Mouse (Mus musculus) embryonic fibroblast, embryonic 13.5 days (primary cell): ENCODE data around the gene Slc29a1. TPM values are rescaled to one million over a fixed set of nuclear protein-coding genes. Genes with fewer than 3 reads are reported as not detected.

Experiments
- H3K27ac ChIP-seq: 2 replicates; pipeline ENCODE4 v1.5.1; 2012; ENCODE audit warnings: low read length, control low read depth, inconsistent platforms; ENCODE audit not compliant: insufficient read depth
- H3K4me1 ChIP-seq: 2 replicates; pipeline ENCODE4 v1.6.1; 2011; ENCODE audit warnings: low read length; ENCODE audit not compliant: control insufficient read depth, insufficient read depth
- H3K4me3 ChIP-seq: 2 replicates; pipeline ENCODE4 v1.5.1; 2011; ENCODE audit warnings: mild to moderate bottlenecking, control low read depth, low read length; ENCODE audit not compliant: insufficient read depth
- CTCF ChIP-seq: IDR thresholded peaks from 2 replicates; pipeline ENCODE4 v1.5.1; 2011; ENCODE audit warnings: mild to moderate bottlenecking, control low read depth, low read length, moderate library complexity, borderline replicate concordance; ENCODE audit not compliant: insufficient read depth
- POLR2A ChIP-seq: IDR thresholded peaks from 2 replicates; pipeline ENCODE4 v1.6.1; 2011; ENCODE audit warnings: low read depth, mild to moderate bottlenecking, control low read depth, low read length, moderate library complexity
- polyA plus RNA-seq: library from polyadenylated mRNA; stranded (reverse); fragments of >200 nt; gene quantifications from 2 replicates; pipeline ENCODE4 v1.2.4, GENCODE M21; 2011; ENCODE audit warnings: low read depth; ENCODE audit not compliant: missing spikeins, insufficient read length

Gene Slc29a1
- polyA plus RNA-seq, 1 experiment, result 90.3 TPM

GRCm38 (mm10) chr17:45582188-45582587, 17.2 kb downstream of the Slc29a1 start:
- no peak overlapping the region for H3K27ac ChIP-seq
- no peak overlapping the region for H3K4me3 ChIP-seq

GRCm38 (mm10) chr17:45581567-45581983, 17.8 kb downstream of the Slc29a1 start:
- Histone ChIP-seq H3K4me3 (no peak overlapping the region), H3K4me1 (peaks cover 5% of the 10 kb centered on the region), H3K27ac (no peak overlapping the region)
- TF ChIP-seq CTCF, result peak; percentile 30; the same call in 1 of the 2 replicates
- no peak for TF ChIP-seq POLR2A

More at GRCm38 (mm10) chr17:45582188-45582587, 17.2 kb downstream of the Slc29a1 start:
- TF ChIP-seq POLR2A, result no peak
- TF ChIP-seq CTCF, result no peak
- peaks cover 5% of the 10 kb centered on the region for H3K4me1 ChIP-seq

- H3K4me1 ChIP-seq, result peaks cover 5% of the 10 kb centered on the region
- TF ChIP-seq CTCF (no peak), POLR2A (no peak)
- H3K27ac ChIP-seq, result no peak overlapping the region
- no peak overlapping the region for H3K4me3 ChIP-seq
These were observed 18.4 kb downstream of the Slc29a1 start for GRCm38 (mm10) chr17:45580958-45581477.

GRCm38 (mm10) chr17:45579554-45579953, 19.9 kb downstream of the Slc29a1 start:
- Histone ChIP-seq H3K27ac (no peak overlapping the region), H3K4me3 (no peak overlapping the region), H3K4me1 (peaks cover 3% of the 10 kb centered on the region)
- no peak for TF ChIP-seq POLR2A
- TF ChIP-seq CTCF, result no peak

GRCm38 (mm10) chr17:45578843-45579242, 20.6 kb downstream of the Slc29a1 start:
- H3K4me3 ChIP-seq, result no peak overlapping the region
- TF ChIP-seq CTCF, result no peak
- TF ChIP-seq POLR2A, result no peak
- no peak overlapping the region for H3K27ac ChIP-seq
- 0 out of 2 replicates have a peak, but pooled peaks cover 2% of the 10 kb centered on the region for H3K4me1 ChIP-seq

GRCm38 (mm10) chr17:45578242-45578641, 21.2 kb downstream of the Slc29a1 start:
- Histone ChIP-seq H3K4me3 (no peak overlapping the region), H3K4me1 (0 out of 2 replicates have a peak, but pooled peaks cover 2% of the 10 kb centered on the region), H3K27ac (no peak overlapping the region)
- TF ChIP-seq POLR2A (no peak), CTCF (no peak)

GRCm38 (mm10) chr17:45575123-45575897, 24.1 kb downstream of the Slc29a1 start:
- TF ChIP-seq CTCF, result no peak
- no peak for TF ChIP-seq POLR2A
- H3K27ac ChIP-seq, result no peak overlapping the region
- peaks cover 6% of the 10 kb centered on the region; the same call in 1 of the 2 replicates for H3K4me1 ChIP-seq
- no peak overlapping the region for H3K4me3 ChIP-seq

GRCm38 (mm10) chr17:45574129-45574761, 25.2 kb downstream of the Slc29a1 start:
- TF ChIP-seq CTCF (no peak), POLR2A (no peak)
- peaks cover 11% of the 10 kb centered on the region; the same call in 1 of the 2 replicates for H3K4me1 ChIP-seq
- peak overlapping the region; percentile 72 for H3K27ac ChIP-seq
- H3K4me3 ChIP-seq, result peak overlapping the region; percentile 61

GRCm38 (mm10) chr17:45573780-45574123, 25.7 kb downstream of the Slc29a1 start:
- Histone ChIP-seq H3K4me3 (peak overlapping the region; percentile 61), H3K4me1 (peaks cover 11% of the 10 kb centered on the region; the same call in 1 of the 2 replicates), H3K27ac (peak overlapping the region; percentile 72)
- TF ChIP-seq POLR2A, result peak; percentile 45; the same call in 1 of the 2 replicates
- no peak for TF ChIP-seq CTCF

- H3K4me1 ChIP-seq, result peaks cover 11% of the 10 kb centered on the region; the same call in 1 of the 2 replicates
- TF ChIP-seq POLR2A, result peak; percentile 99
- TF ChIP-seq CTCF, result no peak
- peak within 1 kb of the TSS; percentile 96 for H3K27ac ChIP-seq
- H3K4me3 ChIP-seq, result peak within 1 kb of the TSS; percentile 93
These were observed 26.2 kb downstream of the Slc29a1 start, which contains the start of gene Hsp90ab1 for GRCm38 (mm10) chr17:45573087-45573779. Gene Hsp90ab1, minus strand, starts transcription at chr17:45573271.
